Mouse (Mus musculus): ENCODE data around the gene Prpf18.

- TF ChIP-seq CTCF (IDR thresholded peaks at IDR 0.05; ENCODE audit: extremely low read depth, insufficient read depth, insufficient read length, insufficient replicate concordance) = no peak
- TF ChIP-seq POLR2A (IDR thresholded peaks at IDR 0.05; ENCODE audit: low read depth, low read length) = no peak
These were observed 72.4 kb downstream of the Prpf18 start for GRCm38 (mm10) chr2:4579357-4580068.
